Mouse (Mus musculus) neural tube, embryonic 10.5 days (tissue): ENCODE results near the gene Plcd1.

ENCODE experiments used
- DNase-seq: peaks from one replicate; pipeline ENCODE4 v3.0.0-alpha.2; 2017; ENCODE audit warnings: low spot score; ENCODE audit errors: extremely low spot score

The Plcd1 gene

GRCm38 (mm10) chr9:119091581-119092310, 1.6 kb downstream of the Plcd1 start:
- DNase-seq, result no peak

GRCm38 (mm10) chr9:119090462-119090861, 2.8 kb downstream of the Plcd1 start:
- no peak for DNase-seq

DNA sequence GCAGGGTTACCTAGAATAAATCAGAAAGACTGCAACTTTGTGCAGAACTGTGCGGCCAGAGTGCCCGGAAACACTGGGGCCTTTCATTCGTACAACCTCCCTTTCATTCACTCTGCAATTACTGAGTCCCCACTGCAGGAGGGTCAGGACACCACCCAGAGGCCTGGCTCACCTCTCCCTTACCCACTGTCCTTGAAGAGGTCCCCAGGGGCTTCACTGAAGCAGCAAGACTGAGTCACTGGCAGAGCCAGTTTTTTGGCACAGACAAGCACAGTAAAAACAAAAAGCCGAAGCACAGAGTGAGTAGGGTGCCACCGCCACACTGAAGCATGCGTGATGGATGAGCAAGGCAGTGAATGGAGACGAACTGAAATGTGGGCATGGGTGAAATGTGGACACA, 3.9 kb downstream of the Plcd1 start:
- DNase-seq, result no peak

DNA sequence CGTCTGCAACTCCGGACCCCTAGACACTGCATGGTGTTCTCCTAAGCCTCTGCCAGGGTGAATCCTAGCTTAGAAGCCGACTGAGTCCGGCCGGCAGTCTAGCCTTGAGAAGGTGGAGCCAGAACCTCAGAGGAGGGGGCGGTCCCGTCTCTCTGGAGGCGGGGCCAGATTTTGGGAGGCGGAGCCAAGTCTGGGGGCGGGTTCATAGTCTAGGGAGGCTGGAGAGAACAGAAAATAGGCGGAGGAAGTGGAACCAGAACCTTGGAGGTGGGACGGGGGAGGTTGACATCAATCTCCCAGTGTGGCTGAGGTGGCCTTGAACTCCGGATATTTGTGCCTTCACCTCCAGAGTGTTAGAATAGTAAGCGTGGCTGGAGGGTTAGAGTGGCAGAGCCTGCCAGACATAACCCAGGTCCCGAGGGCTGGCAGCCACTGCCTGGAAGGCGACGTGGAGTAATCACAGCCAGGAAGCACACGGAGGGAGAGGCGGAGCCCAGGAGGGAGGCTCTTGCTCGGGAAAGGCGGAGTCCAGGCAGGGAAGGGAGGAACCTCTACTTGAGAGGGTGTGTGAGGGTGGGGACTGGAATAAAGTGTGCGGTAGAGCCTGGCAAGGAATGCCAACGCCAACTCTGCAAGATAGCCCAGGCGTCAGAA, 5.0 kb downstream of the Plcd1 start:
- peak; percentile 83 for DNase-seq

GRCm38 (mm10) chr9:119087309-119087708, 6.0 kb downstream of the Plcd1 start:
- no peak for DNase-seq

DNA sequence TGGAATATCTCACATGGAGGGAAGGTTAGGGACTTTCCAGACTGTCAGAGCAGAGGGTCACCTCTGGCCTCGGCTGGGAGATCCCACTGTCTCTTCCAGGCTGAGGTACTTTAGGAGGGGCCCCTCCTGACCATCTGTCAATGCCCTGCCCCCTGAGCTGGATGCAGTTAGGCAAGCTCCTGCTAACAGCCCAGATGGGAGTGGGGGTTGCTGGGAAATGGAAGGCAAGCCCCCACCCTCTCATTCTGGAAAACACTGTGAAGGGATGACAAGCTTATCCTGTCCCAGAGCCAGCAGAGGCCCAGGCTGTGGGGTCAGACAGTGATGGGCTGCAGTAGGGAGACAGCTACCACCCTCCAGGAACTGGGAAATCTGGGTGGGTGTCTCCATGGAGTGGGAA, 6.9 kb downstream of the Plcd1 start:
- DNase-seq, result no peak

DNA sequence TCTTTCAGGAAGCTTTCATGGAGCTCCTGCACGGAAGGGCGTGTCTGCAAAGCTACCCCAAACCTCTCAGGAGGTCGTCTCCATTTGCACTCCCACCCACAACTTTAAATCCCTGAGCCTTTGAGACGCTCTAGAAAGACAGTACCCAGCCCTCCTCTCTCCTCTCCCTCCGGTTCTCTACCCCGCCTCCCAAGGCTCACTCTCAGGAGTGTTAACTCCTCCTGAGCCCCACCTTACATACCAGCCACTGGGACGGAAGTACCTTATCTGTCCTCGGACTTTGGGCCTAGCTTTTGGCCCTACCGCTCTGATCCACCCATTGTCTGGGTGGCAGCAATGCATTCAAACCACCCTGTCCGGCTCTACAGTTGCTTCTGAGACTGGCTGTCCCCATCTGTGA, 9.3 kb downstream of the Plcd1 start:
- no peak for DNase-seq

GRCm38 (mm10) chr9:119082656-119083430, 10.5 kb downstream of the Plcd1 start:
- DNase-seq, result no peak

- peak; percentile 51 for DNase-seq
These were observed 11.3 kb downstream of the Plcd1 start for GRCm38 (mm10) chr9:119082039-119082438.

DNA sequence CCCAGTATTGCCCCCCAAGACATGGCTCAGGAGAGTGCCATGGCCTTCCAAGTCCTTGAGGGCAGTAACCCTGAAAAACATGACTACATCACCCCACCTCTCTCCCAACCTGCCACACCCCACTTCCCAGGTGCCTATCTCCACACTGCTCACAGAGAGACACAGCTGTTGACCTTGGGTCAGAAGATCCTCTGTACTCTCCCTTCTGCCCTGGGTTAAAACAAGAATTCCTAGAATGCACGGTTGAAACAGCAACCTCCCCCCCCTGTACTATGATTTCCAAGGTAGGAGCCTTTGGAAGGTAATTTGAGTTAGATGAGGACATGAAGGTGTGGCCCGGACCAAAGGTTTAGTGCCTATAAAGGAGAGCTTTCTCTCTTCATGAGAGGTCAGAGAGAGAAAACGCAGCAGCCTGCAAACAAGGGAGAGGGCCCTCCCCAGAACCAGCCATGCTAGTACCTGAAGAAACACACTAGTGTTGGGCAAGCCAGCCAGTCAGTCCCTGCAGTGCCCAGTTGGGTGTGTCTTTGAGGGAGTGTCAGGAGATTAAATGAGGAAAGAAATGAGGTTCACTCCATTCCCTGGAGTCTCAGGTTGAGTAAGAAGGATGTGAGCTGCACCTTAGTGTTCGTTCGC, 13.1 kb downstream of the Plcd1 start:
- DNase-seq, result no peak

- DNase-seq, result no peak
These were observed 17.6 kb downstream of the Plcd1 start for GRCm38 (mm10) chr9:119075685-119076084.

DNA sequence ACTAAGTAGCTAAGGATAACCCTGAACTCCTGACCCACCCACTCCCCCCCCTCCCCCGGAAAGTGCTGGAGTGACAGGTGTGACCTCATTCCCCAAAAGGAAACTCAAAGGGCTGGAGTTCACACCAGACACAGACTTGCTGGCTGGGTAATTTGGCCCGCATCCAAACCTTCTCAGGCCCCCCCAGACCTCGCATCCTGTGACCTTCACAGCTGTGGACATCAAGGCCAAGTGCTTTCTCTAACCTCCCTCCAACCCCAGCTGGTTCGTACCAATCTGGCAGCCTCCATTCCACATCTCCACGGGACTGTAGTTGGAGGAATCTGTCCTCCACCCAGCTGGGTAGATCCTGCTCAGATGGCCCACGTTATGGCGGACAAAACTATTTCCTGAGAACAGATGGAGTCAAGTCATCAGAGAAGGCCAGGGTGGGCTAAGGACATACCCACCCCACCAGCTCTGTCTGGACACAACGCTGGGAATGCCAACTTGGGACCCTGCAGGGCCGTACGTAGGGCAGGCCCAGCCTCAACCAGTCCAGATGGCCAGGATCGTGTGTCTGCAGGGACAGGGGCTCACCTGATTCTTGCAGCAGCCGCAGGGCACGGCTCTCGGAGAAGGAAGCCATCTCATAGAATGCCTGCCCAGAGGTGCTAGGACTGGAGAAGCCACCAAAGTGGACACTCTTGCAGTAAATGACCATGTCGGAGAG, 20.0 kb downstream of the Plcd1 start:
- no peak for DNase-seq

- DNase-seq, result no peak
These were observed 21.5 kb downstream of the Plcd1 start for GRCm38 (mm10) chr9:119071786-119072185.

GRCm38 (mm10) chr9:119070173-119070825, 23.0 kb downstream of the Plcd1 start:
- DNase-seq, result no peak

DNA sequence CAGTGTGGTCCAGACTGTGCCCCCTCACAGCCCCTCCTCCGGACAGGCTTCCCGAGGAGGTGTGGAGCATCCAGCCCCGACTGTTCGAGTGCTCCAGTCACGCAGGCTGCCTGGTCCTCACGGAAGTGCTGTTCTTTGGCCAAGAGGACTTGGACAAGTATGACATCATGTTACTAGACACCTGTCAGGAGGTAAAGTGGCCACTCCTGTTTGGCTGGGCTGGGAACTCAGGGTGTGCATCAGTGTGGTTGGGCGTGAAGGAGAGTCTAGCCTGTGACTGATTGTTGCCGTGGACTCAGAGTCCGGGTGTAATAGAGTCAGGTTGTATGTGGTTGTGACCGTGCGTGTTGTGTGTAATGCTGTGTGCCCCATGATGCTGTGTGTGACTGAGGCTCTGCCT, 25.0 kb downstream of the Plcd1 start:
- DNase-seq, result no peak

DNA sequence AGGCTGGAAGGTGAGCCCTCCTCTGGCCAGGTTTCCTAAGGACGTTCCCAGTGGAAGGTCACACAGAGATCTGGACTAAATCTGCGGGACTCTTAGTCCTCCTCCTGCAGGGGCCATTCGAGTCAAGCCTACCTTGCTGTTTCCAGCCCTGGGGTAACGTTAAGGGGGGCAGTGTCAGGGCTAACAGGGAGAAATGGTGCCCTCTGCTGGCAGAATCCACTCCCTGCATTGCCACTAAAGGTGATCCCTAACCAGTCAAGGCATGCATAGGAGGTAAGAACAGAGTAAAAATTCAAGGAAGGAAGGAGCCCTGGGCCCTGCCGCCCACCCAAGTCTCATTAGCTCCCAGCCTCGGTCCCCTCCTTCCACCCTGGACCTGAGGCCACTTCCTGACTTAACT, 25.7 kb downstream of the Plcd1 start:
- DNase-seq, result peak; percentile 81

GRCm38 (mm10) chr9:119064296-119064695, 29.0 kb downstream of the Plcd1 start:
- DNase-seq, result no peak

GRCm38 (mm10) chr9:119063036-119063644, 30.2 kb downstream of the Plcd1 start:
- DNase-seq, result no peak

GRCm38 (mm10) chr9:119060701-119061100, 32.6 kb downstream of the Plcd1 start:
- no peak for DNase-seq

DNA sequence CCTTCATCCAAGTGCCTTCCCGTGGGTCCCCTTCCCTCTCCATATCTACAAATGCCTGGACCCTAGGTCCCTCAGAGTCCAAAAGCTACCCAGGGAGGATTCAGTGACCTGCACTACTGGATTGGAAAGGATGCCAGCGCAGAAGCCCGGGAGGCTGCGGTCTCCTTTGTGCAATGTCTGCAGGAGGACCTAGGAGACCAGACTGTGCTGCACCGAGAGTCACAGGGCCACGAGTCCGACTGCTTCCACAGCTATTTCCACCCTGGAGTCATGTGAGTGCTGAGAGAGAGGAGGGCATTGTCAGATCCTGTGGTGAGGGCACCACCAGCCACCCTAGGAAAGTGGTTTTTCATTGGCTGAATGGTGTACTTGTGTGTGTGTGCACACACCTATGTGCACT, 35.1 kb downstream of the Plcd1 start:
- DNase-seq, result no peak
